Mouse (Mus musculus) gonadal fat pad, adult 2 months (tissue): ENCODE results near the gene Azgp1. TPM values are rescaled to one million over a fixed set of nuclear protein-coding genes. Genes with fewer than 3 reads are reported as not detected.
"Not testable (repeated sequence)": the region's sequence is repeated elsewhere in the genome, so short reads cannot be mapped to it uniquely, and the experiment has no call there.

Experiments used
- DNase-seq: peaks from one replicate; pipeline ENCODE4 v3.0.0-alpha.2; 2012; ENCODE audit warnings: low read depth
- polyA plus RNA-seq: library from polyadenylated mRNA; depleted of rRNA; stranded (reverse); fragments of >200 nt; gene quantifications from 2 replicates; pipeline ENCODE4 v1.2.3, GENCODE M21; 2012; rRNA removed

The Azgp1 gene
- polyA plus RNA-seq, result 2.0 and 3.7 TPM in 2 replicates

DNA sequence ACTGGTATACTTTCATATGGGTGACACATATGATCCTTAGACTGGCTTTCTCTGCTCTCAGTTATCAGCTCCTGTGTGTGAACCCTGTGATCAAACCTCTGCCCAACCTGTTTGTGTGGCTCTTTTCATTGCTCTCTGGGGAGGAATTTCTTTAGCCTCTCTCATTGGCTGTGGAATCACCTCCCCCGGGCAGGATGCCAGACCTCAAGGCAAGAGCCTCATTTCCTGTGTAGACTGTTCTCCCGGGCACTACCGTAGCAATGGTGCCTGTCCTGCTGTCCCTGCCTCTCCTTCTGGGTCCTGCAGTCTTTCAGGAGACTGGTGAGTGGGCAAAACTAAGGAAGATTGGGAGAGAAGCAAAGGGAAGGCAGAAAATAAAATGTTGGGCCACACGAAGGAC is at the start of gene Azgp1:
Azgp1 (plus strand) TSS at position 221 of the 400 bp plus-strand sequence.
- DNase-seq, result no peak

- not testable (repeated sequence) for DNase-seq
Observed at GRCm38 (mm10) chr5:137933934-137934333, 47.4 kb upstream of the Azgp1 start.

GRCm38 (mm10) chr5:137936486-137936885 is 44.8 kb upstream of the Azgp1 start:
- DNase-seq, result no peak

GRCm38 (mm10) chr5:137937238-137937637 is 44.1 kb upstream of the Azgp1 start:
- no peak for DNase-seq

DNA sequence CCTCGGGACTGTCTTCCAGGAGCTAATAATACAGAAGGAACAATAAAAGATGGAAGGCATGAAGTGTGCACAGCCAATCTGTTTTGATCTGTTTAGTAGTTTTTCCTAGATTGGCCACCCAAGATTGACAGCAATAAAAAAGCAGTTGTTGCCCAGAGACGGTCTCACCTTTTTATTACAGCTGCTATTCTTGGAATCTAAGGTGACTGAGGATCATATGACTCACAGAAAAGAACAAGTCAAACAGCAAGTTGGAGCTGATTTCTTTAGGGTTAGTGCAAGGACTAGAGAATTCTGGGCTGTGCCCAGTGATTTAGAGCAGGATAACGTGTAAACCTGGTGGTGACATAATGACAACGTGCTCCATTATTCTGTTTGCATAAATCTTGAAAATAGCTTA is 40.4 kb upstream of the Azgp1 start:
- no peak for DNase-seq

DNA sequence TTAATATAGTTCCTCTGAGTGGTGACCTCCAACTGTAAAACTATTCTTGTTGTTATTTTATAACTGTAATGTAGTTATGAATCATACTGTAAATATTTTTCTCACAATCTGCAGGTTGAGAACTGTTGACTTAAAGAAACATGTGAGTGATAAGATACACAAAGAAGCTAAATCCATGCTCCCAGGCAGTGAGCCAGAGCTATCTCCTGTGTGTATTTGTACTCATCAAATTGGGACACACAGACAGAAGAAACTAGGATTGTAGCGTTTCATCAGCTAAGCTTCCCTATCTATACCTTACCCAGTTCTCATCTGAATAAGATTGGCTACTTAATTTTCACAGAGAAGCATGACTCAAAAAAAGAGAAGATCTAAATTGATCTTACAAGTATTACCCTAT is 38.2 kb upstream of the Azgp1 start:
- no peak for DNase-seq

GRCm38 (mm10) chr5:137947303-137947702 is 34.0 kb upstream of the Azgp1 start:
- DNase-seq, result peak; percentile 61

- no peak for DNase-seq
Observed at GRCm38 (mm10) chr5:137951218-137951617, 30.1 kb upstream of the Azgp1 start.

GRCm38 (mm10) chr5:137956404-137956803 is 24.9 kb upstream of the Azgp1 start:
- no peak for DNase-seq

GRCm38 (mm10) chr5:137962945-137963344 is 18.4 kb upstream of the Azgp1 start, which contains the start of gene Gjc3:
TSS of gene Gjc3 (minus strand) at chr5:137963098.
- no peak for DNase-seq

DNA sequence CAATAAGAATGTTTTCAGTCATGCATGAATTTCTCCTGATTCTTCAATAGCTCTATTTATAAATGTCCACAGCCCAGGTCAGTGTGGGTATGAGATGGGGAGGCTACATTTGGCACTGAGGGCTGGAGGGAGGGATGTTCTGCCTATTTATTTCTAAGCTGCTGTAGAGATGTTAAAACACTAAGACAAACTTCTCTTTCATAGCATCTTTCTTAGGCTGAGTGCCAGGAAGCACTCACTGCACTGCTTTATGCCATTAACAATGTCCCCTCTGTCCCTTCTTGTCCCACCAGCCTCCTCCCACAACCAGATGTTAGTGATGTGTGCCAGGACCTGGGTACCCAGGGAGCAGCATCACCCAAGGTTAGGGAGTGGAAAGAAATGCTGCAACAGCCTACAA is 14.8 kb upstream of the Azgp1 start:
- DNase-seq, result no peak

DNA sequence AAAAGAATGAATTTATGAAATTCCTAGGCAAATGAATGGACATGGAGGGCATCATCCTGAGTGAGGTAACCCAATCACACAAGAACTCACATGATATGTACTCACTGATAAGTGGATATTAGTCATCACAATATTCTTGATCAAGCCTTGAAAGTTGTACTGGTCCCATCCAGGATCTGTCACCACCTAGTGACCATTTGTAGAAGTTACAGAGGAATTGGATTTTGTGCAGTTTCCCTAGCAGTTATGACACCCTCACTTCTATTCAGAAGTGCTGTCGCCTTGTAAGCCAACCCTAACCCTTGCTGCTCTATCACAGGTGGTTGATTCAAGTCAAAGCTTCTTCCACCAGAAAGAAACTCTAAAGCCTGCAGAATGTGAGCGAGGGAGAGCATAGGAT is 8.2 kb upstream of the Azgp1 start:
- DNase-seq, result no peak

DNA sequence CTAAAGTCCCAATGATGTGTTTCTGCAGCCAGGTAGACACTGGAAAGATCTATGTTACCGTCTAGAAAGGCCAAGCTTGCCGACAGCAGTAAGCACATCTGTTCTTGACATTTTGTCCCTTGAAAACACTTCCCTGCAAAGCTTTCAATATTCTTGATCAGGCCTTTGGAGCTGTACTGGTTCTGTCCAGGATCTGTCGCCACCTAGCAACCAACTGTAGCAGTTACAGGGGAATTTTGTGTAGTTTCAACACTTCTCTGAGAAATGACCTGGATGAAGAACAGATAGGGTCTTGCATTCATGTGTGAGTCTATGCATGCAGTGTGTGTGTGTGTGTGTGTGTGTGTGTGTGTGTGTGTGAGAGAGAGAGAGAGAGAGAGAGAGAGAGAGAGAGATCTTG is 7.6 kb upstream of the Azgp1 start:
- no peak for DNase-seq

GRCm38 (mm10) chr5:137974724-137975123 is 6.6 kb upstream of the Azgp1 start:
- DNase-seq, result no peak

DNA sequence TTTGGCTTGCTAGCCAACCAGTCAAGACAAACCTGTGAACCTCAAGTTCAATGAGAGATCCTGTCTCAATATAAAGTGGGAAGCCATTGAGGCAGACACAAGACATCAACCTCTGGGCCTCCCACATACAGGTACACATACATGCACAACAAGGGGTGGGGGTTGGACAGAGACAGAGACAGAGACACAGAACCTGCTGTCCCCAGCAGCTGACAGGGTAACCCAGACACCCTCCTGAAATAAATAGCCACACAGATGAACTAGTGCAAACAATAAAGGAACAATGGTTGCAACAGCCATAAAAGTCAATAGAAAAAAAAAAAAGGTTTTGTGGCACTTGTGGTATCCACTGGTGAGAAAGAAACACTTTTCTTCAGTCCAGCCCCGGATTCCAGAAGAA is 5.9 kb upstream of the Azgp1 start:
- no peak for DNase-seq

GRCm38 (mm10) chr5:137977291-137977690 is 4.0 kb upstream of the Azgp1 start:
- DNase-seq, result no peak

GRCm38 (mm10) chr5:137979081-137979480 is 2.2 kb upstream of the Azgp1 start:
- no peak for DNase-seq

DNA sequence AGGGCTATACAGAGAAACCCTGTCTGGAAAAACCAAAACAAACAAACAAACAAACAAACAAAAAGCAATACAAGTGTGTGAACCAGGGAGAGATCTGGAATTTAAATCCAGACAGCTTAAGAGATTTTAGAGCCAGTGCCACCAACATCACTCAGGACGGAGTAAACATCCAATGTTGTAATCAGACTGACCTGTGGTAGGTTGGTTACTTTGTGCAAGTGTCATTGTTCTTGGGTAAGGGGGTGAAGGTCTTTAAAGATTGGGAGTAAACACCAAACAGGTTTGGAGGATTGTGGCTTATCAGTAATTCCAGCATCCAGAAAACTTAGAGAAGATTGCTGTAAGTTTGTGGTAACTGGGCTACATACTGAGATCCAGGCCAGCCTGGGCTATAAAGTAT is 5.0 kb downstream of the Azgp1 start:
- no peak for DNase-seq

GRCm38 (mm10) chr5:138009437-138009836 is 28.1 kb downstream of the Azgp1 start:
- DNase-seq, result no peak

DNA sequence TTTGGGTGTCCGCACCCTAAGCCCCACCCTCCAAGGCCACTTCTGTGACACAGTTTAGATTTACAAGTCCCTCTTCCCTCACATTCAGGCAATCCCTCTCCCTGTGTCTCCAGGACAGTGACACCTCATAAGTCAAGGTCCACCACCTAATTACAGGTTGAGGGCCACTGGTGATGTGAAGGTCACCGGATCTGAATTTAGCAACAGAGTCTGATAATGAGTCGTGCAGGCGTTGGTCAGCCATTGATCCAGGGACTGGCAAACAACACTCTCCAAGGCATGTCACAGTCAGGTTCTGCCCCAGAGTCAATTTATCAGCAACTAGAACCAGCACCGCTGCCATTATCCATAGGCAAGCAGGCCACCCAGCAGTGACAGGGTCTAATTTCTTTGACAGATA is 31.1 kb downstream of the Azgp1 start:
- DNase-seq, result no peak

DNA sequence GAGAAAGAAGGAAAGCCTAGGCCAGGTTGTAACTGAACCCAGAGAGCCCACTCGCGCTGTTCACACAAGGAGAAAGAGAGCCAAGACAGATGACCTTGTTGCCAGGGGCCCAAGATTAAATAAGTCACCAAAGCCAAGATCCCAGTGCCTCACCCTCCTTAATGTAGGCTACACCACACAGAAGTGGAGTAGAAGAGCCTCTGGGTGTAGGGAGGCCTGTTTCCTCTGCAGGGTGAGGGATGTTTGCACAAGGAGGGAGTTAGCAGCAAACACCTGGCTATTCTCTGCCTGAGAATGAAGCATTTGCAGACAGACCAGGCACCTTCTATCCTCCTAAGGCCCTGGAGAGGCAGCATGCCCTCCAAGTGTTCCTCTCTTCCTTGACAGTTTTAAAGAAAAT is 35.2 kb downstream of the Azgp1 start:
- no peak for DNase-seq

DNA sequence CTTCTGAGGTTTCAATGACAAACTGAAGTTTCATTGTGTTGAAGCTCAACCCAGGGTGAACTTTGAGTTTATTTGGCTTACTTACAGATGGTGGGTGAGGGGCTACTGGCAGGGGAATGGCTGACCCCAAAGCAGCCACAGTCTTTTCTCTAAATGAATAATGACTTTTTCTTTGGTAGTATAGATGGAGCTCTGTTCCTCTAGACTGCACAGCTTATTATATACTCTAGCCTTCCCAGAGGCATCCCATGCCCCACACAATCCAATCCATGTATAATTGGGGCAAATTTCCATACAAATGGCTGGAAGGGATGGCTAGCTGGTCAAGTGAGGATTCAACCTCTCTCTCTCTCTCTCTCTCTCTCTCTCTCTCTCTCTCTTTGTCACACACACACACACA is 35.7 kb downstream of the Azgp1 start:
- no peak for DNase-seq

GRCm38 (mm10) chr5:138019577-138019976 is 38.3 kb downstream of the Azgp1 start:
- not testable (repeated sequence) for DNase-seq

DNA sequence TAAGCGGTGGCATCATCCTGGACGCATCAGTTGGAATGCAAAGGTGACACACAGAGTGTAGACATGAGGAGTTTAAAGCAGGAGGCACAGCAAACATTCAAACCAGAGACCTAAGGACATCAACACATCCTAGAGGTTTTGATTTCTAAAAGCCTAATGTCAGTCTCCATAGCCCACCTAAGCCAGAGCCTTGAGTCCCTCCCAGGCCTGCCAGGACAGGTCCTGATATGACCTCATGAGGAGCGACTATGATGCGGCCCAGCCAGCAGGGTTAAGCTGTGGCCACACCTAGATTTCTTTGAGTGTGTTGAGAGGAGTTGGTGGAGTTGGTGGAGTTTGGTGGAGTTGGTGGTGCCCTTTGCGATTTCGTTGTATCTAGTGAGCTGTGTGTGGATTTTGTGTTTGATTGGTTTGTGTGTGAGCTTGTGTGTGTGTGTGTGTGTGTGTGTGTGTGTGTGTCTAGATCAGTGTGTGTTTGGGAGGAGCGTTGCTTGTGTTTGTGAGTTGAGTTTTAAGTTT is 39.7 kb downstream of the Azgp1 start, which contains the start of the genes Smok3a and Smok3b:
Smok3a (plus strand) TSS at position 301 of the 519 bp plus-strand sequence.
Smok3b (plus strand) TSS at position 469 of the 519 bp plus-strand sequence.
- not testable (repeated sequence) for DNase-seq
